In genomic region chr7:24429413-24430112, GRCm38 (mm10) we compare ENCODE assay signal across 10 mouse cellular contexts. TPM values are rescaled to one million over a fixed set of nuclear protein-coding genes. Genes with fewer than 3 reads are reported as not detected.
DNase-seq lines count a peak whose midpoint lies in the region; ATAC-seq lines count a peak whose summit lies in the region.
"Had no signal": no experiment of that assay in that cellular context is flagged by ENCODE, and none has a peak within 500 bp of the region (broad histone marks: within the 10 kb centered on the region; RNA-seq: fewer than 3 reads in every experiment).

No protein-coding gene starts in this region.

- H3K4me2 ChIP-seq in hindbrain, embryonic 13.5 days: no peak overlapping the region
- H3K4me2 ChIP-seq in hindbrain, embryonic 12.5 days (replicated peaks): no peak overlapping the region
- peak overlapping the region; percentile 18; the same call in 1 of the 2 replicates for H3K4me2 ChIP-seq in heart, embryonic 15.5 days
- H3K4me2 ChIP-seq: embryonic facial prominence, embryonic 15.5 days had no signal

- peak; percentile 99 for DNase-seq in cerebellum, adult 9-11 months
- peak; percentile 81 to 97 for DNase-seq in left cerebral cortex, postnatal 25 days (ENCODE audit: low spot score in 2 of 2)
- no peak for DNase-seq in urinary bladder, postnatal 4 days (ENCODE audit: low spot score in 2 of 2)
- DNase-seq in kidney, adult 8-10 months: no peak
- DNase-seq in T-cell, adult 2 months (ENCODE audit: low spot score): no peak

- no peak overlapping the region for H3K9ac ChIP-seq in hindbrain, embryonic 13.5 days
- no peak overlapping the region for H3K9ac ChIP-seq in hindbrain, embryonic 12.5 days
- H3K9ac ChIP-seq in heart, embryonic 15.5 days: peak overlapping the region; percentile 16; the same call in 1 of the 2 replicates
- H3K9ac ChIP-seq: embryonic facial prominence, embryonic 15.5 days had no signal

- H3K27me3 ChIP-seq in hindbrain, embryonic 13.5 days: peaks cover 9% of the 10 kb centered on the region; the same call in 1 of the 2 replicates
- peaks cover 9% of the 10 kb centered on the region for H3K27me3 ChIP-seq in hindbrain, embryonic 12.5 days
- peaks cover 24% of the 10 kb centered on the region for H3K27me3 ChIP-seq in heart, embryonic 15.5 days

- H3K27ac ChIP-seq in hindbrain, embryonic 13.5 days: peak overlapping the region; percentile 24; the same call in 1 of the 2 replicates
- no peak overlapping the region for H3K27ac ChIP-seq in hindbrain, embryonic 12.5 days
- H3K27ac ChIP-seq in heart, embryonic 15.5 days: peak overlapping the region; percentile 68
- H3K27ac ChIP-seq: embryonic facial prominence, embryonic 15.5 days had no signal

- peaks cover 5% of the 10 kb centered on the region; the same call in 1 of the 2 replicates for H3K36me3 ChIP-seq in hindbrain, embryonic 13.5 days
- H3K36me3 ChIP-seq in hindbrain, embryonic 12.5 days: no peaks in the 10 kb centered on the region
- H3K36me3 ChIP-seq in heart, embryonic 15.5 days: no peaks in the 10 kb centered on the region
- H3K36me3 ChIP-seq: embryonic facial prominence, embryonic 15.5 days had no signal

- intact Hi-C loops in left cerebral cortex, postnatal 25 days (cut with DNase I): no loop called here

- H3K9me3 ChIP-seq in hindbrain, embryonic 13.5 days: 0 out of 2 replicates have a peak, but pooled peaks cover 5% of the 10 kb centered on the region
- H3K9me3 ChIP-seq in hindbrain, embryonic 12.5 days (replicated peaks): 0 out of 2 replicates have a peak, but pooled peaks cover 5% of the 10 kb centered on the region
- no peaks in the 10 kb centered on the region for H3K9me3 ChIP-seq in heart, embryonic 15.5 days (replicated peaks)
- H3K9me3 ChIP-seq: embryonic facial prominence, embryonic 15.5 days had no signal

- no peaks in the 10 kb centered on the region for H3K4me1 ChIP-seq in hindbrain, embryonic 13.5 days (replicated peaks)
- no peaks in the 10 kb centered on the region for H3K4me1 ChIP-seq in hindbrain, embryonic 12.5 days
- H3K4me1 ChIP-seq in heart, embryonic 15.5 days (replicated peaks): peaks cover 22% of the 10 kb centered on the region
- H3K4me1 ChIP-seq: embryonic facial prominence, embryonic 15.5 days had no signal

- no peak overlapping the region for H3K4me3 ChIP-seq in hindbrain, embryonic 13.5 days
- H3K4me3 ChIP-seq in hindbrain, embryonic 12.5 days: no peak overlapping the region
- H3K4me3 ChIP-seq in heart, embryonic 15.5 days: no peak overlapping the region
- H3K4me3 ChIP-seq: embryonic facial prominence, embryonic 15.5 days had no signal

- ATAC-seq in hindbrain, embryonic 13.5 days (ENCODE audit: low FRiP score): no peak
- ATAC-seq in hindbrain, embryonic 12.5 days (ENCODE audit: low FRiP score): no peak
- ATAC-seq in heart, embryonic 15.5 days (replicated peaks; ENCODE audit: insufficient number of reproducible peaks, insufficient read depth, low FRiP score, low read depth): peak; percentile 56; the same call in 1 of the 2 replicates

- WGBS in hindbrain, embryonic 13.5 days: 71% methylated on average over 16 of the region's 16 CpGs
- WGBS in hindbrain, embryonic 12.5 days: 73% methylated on average over 16 of the region's 16 CpGs
- WGBS in heart, embryonic 15.5 days: 40% methylated on average over 16 of the region's 16 CpGs

RNA-seq across cellular contexts. Expression of gene Irgc1, which starts 22.5 kb away (rescaled TPM):
- not detected in 2 replicates for polyA plus RNA-seq in hindbrain, embryonic 13.5 days (2015; fragmentation: Nextera tagmentation; extraction: Ambion mirVana)
- polyA plus RNA-seq in hindbrain, embryonic 12.5 days (2016; fragmentation: Nextera tagmentation; extraction: Ambion mirVana): not detected in 2 replicates
- not detected in 2 replicates for polyA plus RNA-seq in heart, embryonic 15.5 days (2015; fragmentation: Nextera tagmentation; extraction: Ambion mirVana)
- total RNA-seq in left cerebral cortex, postnatal 25 days (2021): under 1 TPM; 0.34 to 0.57 TPM
- polyA plus RNA-seq: embryonic facial prominence, embryonic 15.5 days; lung, embryonic 16.5 days had no signal

RNA-seq across cellular contexts. Expression of gene Smg9, which starts 30.1 kb away (rescaled TPM):
- polyA plus RNA-seq in hindbrain, embryonic 13.5 days (2015; fragmentation: Nextera tagmentation; extraction: Ambion mirVana): 31.3 and 35.9 TPM in 2 replicates
- 28.9 and 29.5 TPM in 2 replicates for polyA plus RNA-seq in hindbrain, embryonic 12.5 days (2016; fragmentation: Nextera tagmentation; extraction: Ambion mirVana)
- polyA plus RNA-seq in heart, embryonic 15.5 days (2015; fragmentation: Nextera tagmentation; extraction: Ambion mirVana): 17.1 and 23.8 TPM in 2 replicates
- 10 to 100 TPM; 38.1 to 40.2 TPM for total RNA-seq in left cerebral cortex, postnatal 25 days (2021)

RNA-seq across cellular contexts. Expression of gene Plaur, which starts 32.7 kb away (rescaled TPM):
- 1.2 and 1.6 TPM in 2 replicates for polyA plus RNA-seq in hindbrain, embryonic 13.5 days (2015; fragmentation: Nextera tagmentation; extraction: Ambion mirVana)
- 0.59 and 0.95 TPM in 2 replicates for polyA plus RNA-seq in hindbrain, embryonic 12.5 days (2016; fragmentation: Nextera tagmentation; extraction: Ambion mirVana)
- polyA plus RNA-seq in heart, embryonic 15.5 days (2015; fragmentation: Nextera tagmentation; extraction: Ambion mirVana): 8.2 and 9.9 TPM in 2 replicates
- under 1 TPM; 0.71 to 0.73 TPM for total RNA-seq in left cerebral cortex, postnatal 25 days (2021)

RNA-seq across cellular contexts. Expression of gene Cadm4, which starts 52.3 kb away (rescaled TPM):
- polyA plus RNA-seq in hindbrain, embryonic 13.5 days (2015; fragmentation: Nextera tagmentation; extraction: Ambion mirVana): 67.2 and 67.9 TPM in 2 replicates
- 41.3 and 42.3 TPM in 2 replicates for polyA plus RNA-seq in hindbrain, embryonic 12.5 days (2016; fragmentation: Nextera tagmentation; extraction: Ambion mirVana)
- polyA plus RNA-seq in heart, embryonic 15.5 days (2015; fragmentation: Nextera tagmentation; extraction: Ambion mirVana): 1.3 and 2.0 TPM in 2 replicates
- 100 to 1,000 TPM; 243 to 246 TPM for total RNA-seq in left cerebral cortex, postnatal 25 days (2021)

RNA-seq across cellular contexts. Expression of gene Kcnn4, which starts 59.5 kb away (rescaled TPM):
- 1.2 and 1.5 TPM in 2 replicates for polyA plus RNA-seq in hindbrain, embryonic 13.5 days (2015; fragmentation: Nextera tagmentation; extraction: Ambion mirVana)
- 2.1 and 2.4 TPM in 2 replicates for polyA plus RNA-seq in hindbrain, embryonic 12.5 days (2016; fragmentation: Nextera tagmentation; extraction: Ambion mirVana)
- polyA plus RNA-seq in heart, embryonic 15.5 days (2015; fragmentation: Nextera tagmentation; extraction: Ambion mirVana): 1.7 and 8.5 TPM in 2 replicates
- total RNA-seq in left cerebral cortex, postnatal 25 days (2021): under 1 TPM in 1 of 2 experiments, not detected in 1; 0.50 TPM

Comparison
In these comparisons a context has a peak if more than half of its experiments do, and no peak if none do; other contexts are left out.
1. DNase-seq: peak in cerebellum, adult 9-11 months (single experiment) and left cerebral cortex, postnatal 25 days (2 of 2); none in urinary bladder, postnatal 4 days (0 of 2), kidney, adult 8-10 months (0 of 2) and T-cell, adult 2 months (single experiment).